Mouse (Mus musculus) 3T3-L1 (cell line): ENCODE measurements at regions not wholly inside any gene's neighbourhood (a gene's known extent, or its start where the extent isn't known, plus 50 kb on each side); places are given as distances from the start of the nearest gene placed in this dataset.

Experiments
- DNase-seq: peaks from one replicate; pipeline ENCODE4 v3.0.0-alpha.2; 2015; ENCODE audit warnings: low read depth, low spot score

DNA sequence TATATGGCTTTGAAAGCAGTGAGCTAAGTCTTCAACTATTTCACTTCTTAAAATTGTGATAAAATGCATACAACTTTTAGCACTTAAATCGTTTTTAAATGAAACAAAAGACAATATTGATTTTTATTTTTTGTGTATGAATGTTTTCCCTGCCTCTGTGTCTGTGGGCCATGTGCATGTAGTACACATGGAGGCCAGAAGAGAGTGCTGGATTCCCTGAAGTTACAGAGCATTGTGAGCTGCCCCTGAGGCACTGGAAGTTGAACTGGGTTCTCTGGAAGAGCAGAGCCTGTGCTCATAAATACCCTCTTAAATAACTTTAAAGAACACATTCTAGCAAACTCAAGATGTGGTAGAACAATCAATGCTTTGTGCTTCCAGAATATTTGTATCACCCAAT, 61.8 kb upstream of the Gm6812 start:
- DNase-seq: peak; percentile 1

DNA sequence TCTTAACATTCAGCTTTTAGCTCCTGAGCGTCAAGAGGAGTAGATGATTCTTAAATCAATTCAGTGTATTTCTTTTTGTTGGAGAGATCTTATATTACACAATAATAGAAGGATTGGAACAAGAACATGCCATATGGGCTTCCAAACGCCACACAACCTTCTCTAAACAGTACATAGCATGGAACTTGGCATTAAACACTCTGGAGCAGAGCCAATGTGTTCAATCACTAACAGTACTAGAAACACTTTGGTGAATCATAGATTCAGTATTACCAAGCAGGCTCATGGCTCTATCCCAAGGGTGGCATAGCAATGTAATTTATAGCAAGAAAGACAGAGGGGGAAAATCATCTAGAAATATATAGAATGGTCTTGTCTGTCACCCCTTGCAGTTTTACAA, 60.4 kb upstream of the Gm6812 start:
- no peak for DNase-seq

DNA sequence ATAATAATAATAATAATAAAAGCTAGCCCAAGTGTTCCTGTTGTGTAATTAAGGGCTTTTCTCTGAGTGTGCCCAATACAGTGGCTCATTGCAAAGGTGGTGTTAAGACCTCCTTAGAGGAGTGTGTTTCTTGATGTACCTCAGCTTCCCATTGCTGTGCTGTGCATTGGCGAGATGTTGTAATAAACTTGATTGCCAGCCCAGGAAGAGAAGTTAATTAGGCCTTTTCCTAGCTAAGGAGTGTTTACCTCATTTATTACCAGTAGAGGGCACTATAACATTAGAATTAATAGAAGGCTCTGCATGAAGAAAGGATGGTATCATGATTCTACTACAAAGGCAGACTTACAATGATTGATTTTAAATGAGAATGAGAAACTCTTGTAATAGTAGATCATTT, 57.9 kb upstream of the Gm6812 start:
- DNase-seq: peak; percentile 39

DNA sequence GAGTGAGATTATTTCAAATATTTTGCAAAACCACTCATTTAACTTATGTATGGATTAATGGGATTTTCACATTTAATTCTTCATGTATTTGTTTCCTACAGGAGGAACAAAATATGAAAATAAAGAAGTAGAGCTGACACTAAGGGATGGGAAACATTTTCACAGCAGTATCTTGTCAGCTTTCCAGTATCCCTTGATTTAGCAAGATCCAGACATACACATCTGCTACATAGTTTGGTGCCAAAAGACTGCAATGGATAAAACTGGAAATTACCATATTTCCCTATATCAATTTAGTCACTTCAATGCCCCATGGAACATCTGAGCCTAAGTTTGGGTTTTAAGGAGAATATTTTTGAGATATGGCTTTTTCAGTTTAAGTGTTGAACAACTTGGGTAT, 52.9 kb upstream of the Gm6812 start:
- DNase-seq: no peak
